Mouse (Mus musculus) embryonic facial prominence, embryonic 14.5 days (tissue): ENCODE data around the gene Gfpt1. TPM values are rescaled to one million over a fixed set of nuclear protein-coding genes. Genes with fewer than 3 reads are reported as not detected.

Experiments used
- ATAC-seq: fragments of 200-750 bp; cut with Nextera tagmentation; 2 replicates; pipeline ENCODE4 v1.8.0; 2017; ENCODE audit warnings: low read depth, moderate number of reproducible peaks, moderate TSS enrichment
- DNase-seq: peaks from one replicate; pipeline ENCODE4 v3.0.0-alpha.2; 2015; ENCODE audit warnings: low spot score
- H3K27ac ChIP-seq: fragments of 300-500 bp; sonication (generic); replicated peaks from 2 replicates; pipeline ENCODE4 v1.5.1; 2014; ENCODE audit warnings: low read depth, mild to moderate bottlenecking, low read length, moderate library complexity
- H3K27me3 ChIP-seq: fragments of 300-500 bp; sonication (generic); replicated peaks from 2 replicates; pipeline ENCODE4 v1.6.1; 2014; ENCODE audit warnings: low read length; ENCODE audit not compliant: control insufficient read depth, insufficient read depth
- H3K36me3 ChIP-seq: fragments of 300-500 bp; sonication (generic); 2 replicates; pipeline ENCODE4 v1.6.1; 2014; ENCODE audit warnings: low read length, mixed read lengths; ENCODE audit not compliant: control insufficient read depth, insufficient read depth
- H3K4me1 ChIP-seq: fragments of 300-500 bp; sonication (generic); 2 replicates; pipeline ENCODE4 v1.6.1; 2014; ENCODE audit warnings: antibody characterized with exemption, low read length; ENCODE audit not compliant: control insufficient read depth, insufficient read depth
- H3K4me2 ChIP-seq: fragments of 300-500 bp; sonication (generic); 2 replicates; pipeline ENCODE4 v1.6.1; 2014; ENCODE audit warnings: low read depth, mild to moderate bottlenecking, low read length, moderate library complexity, mixed read lengths
- H3K4me3 ChIP-seq: fragments of 300-500 bp; sonication (generic); 2 replicates; pipeline ENCODE4 v1.5.1; 2014; ENCODE audit warnings: low read depth, mild to moderate bottlenecking, low read length
- H3K9ac ChIP-seq: fragments of 300-500 bp; sonication (generic); 2 replicates; pipeline ENCODE4 v1.6.1; 2014; ENCODE audit warnings: low read depth, mild to moderate bottlenecking, low read length, moderate library complexity, mixed read lengths
- H3K9me3 ChIP-seq: fragments of 300-500 bp; sonication (generic); 2 replicates; pipeline ENCODE4 v1.6.1; 2016; ENCODE audit warnings: low read length; ENCODE audit not compliant: control insufficient read depth
- WGBS: fragments of 180-500 bp; shearing (Covaris S2); extraction: QIAGEN DNeasy Blood & Tissue Kit; methylation state at CpG from one replicate; pipeline ENCODE4 v1.1.7; 2014; 5-methylcytosine and 5-hydroxymethylcytosine counted together
- polyA plus RNA-seq: library from polyadenylated mRNA; unstranded; fragments of >200 nt; fragmentation: Nextera tagmentation; extraction: Ambion mirVana; gene quantifications from 2 replicates; pipeline ENCODE4 v1.2.1, GENCODE M21; 2014

The Gfpt1 gene
- polyA plus RNA-seq, 1 experiment from 2014 or later = 22.7 TPM

- WGBS = 35% methylated on average over 6 of the region's 6 CpGs
- no peak overlapping the region for H3K4me3 ChIP-seq
- H3K27ac ChIP-seq = peak overlapping the region; percentile 72
Measured at GRCm38 (mm10) chr6:87112125-87112524, 69.5 kb downstream of the Gfpt1 start.

GRCm38 (mm10) chr6:87115981-87116380 is 73.3 kb downstream of the Gfpt1 start:
- no peak overlapping the region for H3K4me2 ChIP-seq
- ATAC-seq = no peak
- no peak overlapping the region for H3K27ac ChIP-seq
- 0 out of 2 replicates have a peak, but pooled peaks cover 4% of the 10 kb centered on the region for H3K9me3 ChIP-seq
- H3K36me3 ChIP-seq = no peaks in the 10 kb centered on the region
- H3K9ac ChIP-seq = no peak overlapping the region
- WGBS = 76% methylated on average over 2 of the region's 2 CpGs
- DNase-seq = peak; percentile 20
- H3K4me1 ChIP-seq = no peaks in the 10 kb centered on the region
- H3K27me3 ChIP-seq = no peaks in the 10 kb centered on the region
- H3K4me3 ChIP-seq = no peak overlapping the region

More at GRCm38 (mm10) chr6:87112125-87112524, 69.5 kb downstream of the Gfpt1 start:
- H3K4me2 ChIP-seq = no peak overlapping the region
- no peaks in the 10 kb centered on the region for H3K36me3 ChIP-seq
- no peaks in the 10 kb centered on the region for H3K27me3 ChIP-seq
- DNase-seq = peak; percentile 86
- H3K9ac ChIP-seq = no peak overlapping the region; the same call in 1 of the 2 replicates
- no peaks in the 10 kb centered on the region for H3K4me1 ChIP-seq
- no peaks in the 10 kb centered on the region for H3K9me3 ChIP-seq
- peak; percentile 70; the same call in 1 of the 2 replicates for ATAC-seq

- no peak overlapping the region for H3K27ac ChIP-seq
- no peak overlapping the region for H3K4me3 ChIP-seq
- 70% methylated on average over 7 of the region's 7 CpGs for WGBS
- DNase-seq = no peak
- no peaks in the 10 kb centered on the region for H3K27me3 ChIP-seq
- H3K36me3 ChIP-seq = no peaks in the 10 kb centered on the region
- no peaks in the 10 kb centered on the region for H3K4me1 ChIP-seq
- no peak overlapping the region for H3K4me2 ChIP-seq
- H3K9me3 ChIP-seq = 0 out of 2 replicates have a peak, but pooled peaks cover 4% of the 10 kb centered on the region
- no peak for ATAC-seq
- H3K9ac ChIP-seq = no peak overlapping the region
Measured at GRCm38 (mm10) chr6:87116596-87116995, 74.0 kb downstream of the Gfpt1 start.

- Histone ChIP-seq H3K4me1 (no peaks in the 10 kb centered on the region), H3K27me3 (no peaks in the 10 kb centered on the region), H3K36me3 (no peaks in the 10 kb centered on the region), H3K27ac (no peak overlapping the region), H3K9me3 (0 out of 2 replicates have a peak, but pooled peaks cover 4% of the 10 kb centered on the region), H3K4me3 (no peak overlapping the region), H3K4me2 (no peak overlapping the region), H3K9ac (no peak overlapping the region)
- DNase-seq (no peak), ATAC-seq (no peak)
- 82% methylated on average over 20 of the region's 20 CpGs for WGBS
Measured at GRCm38 (mm10) chr6:87119066-87119837, 76.6 kb downstream of the Gfpt1 start.

- ATAC-seq = no peak
- H3K9me3 ChIP-seq = 0 out of 2 replicates have a peak, but pooled peaks cover 4% of the 10 kb centered on the region
- H3K27me3 ChIP-seq = no peaks in the 10 kb centered on the region
- H3K36me3 ChIP-seq = no peaks in the 10 kb centered on the region
- no peak overlapping the region for H3K27ac ChIP-seq
- WGBS = 58% methylated on average over 4 of the region's 4 CpGs
- H3K4me3 ChIP-seq = no peak overlapping the region
- H3K4me2 ChIP-seq = no peak overlapping the region
- no peak for DNase-seq
- no peak overlapping the region for H3K9ac ChIP-seq
- H3K4me1 ChIP-seq = no peaks in the 10 kb centered on the region
Measured at GRCm38 (mm10) chr6:87119975-87120374, 77.3 kb downstream of the Gfpt1 start.

GRCm38 (mm10) chr6:87120661-87121060 is 78.0 kb downstream of the Gfpt1 start:
- H3K4me1 ChIP-seq = no peaks in the 10 kb centered on the region
- 0 out of 2 replicates have a peak, but pooled peaks cover 4% of the 10 kb centered on the region for H3K9me3 ChIP-seq
- H3K4me2 ChIP-seq = no peak overlapping the region
- H3K36me3 ChIP-seq = no peaks in the 10 kb centered on the region
- no peak overlapping the region for H3K9ac ChIP-seq
- ATAC-seq = no peak
- no peaks in the 10 kb centered on the region for H3K27me3 ChIP-seq
- H3K27ac ChIP-seq = no peak overlapping the region
- DNase-seq = no peak
- no peak overlapping the region for H3K4me3 ChIP-seq
- WGBS = 87% methylated on average over 6 of the region's 6 CpGs

GRCm38 (mm10) chr6:87121961-87122360 is 79.3 kb downstream of the Gfpt1 start:
- WGBS = 74% methylated on average over 7 of the region's 7 CpGs
- ATAC-seq = no peak
- H3K27me3 ChIP-seq = no peaks in the 10 kb centered on the region

GRCm38 (mm10) chr6:87123406-87123805 is 80.8 kb downstream of the Gfpt1 start:
- H3K36me3 ChIP-seq = no peaks in the 10 kb centered on the region
- 87% methylated on average over 6 of the region's 6 CpGs for WGBS
- ATAC-seq = no peak
- no peak overlapping the region for H3K27ac ChIP-seq
- no peak overlapping the region for H3K4me2 ChIP-seq
- H3K9ac ChIP-seq = no peak overlapping the region
- 0 out of 2 replicates have a peak, but pooled peaks cover 4% of the 10 kb centered on the region for H3K9me3 ChIP-seq
- no peak for DNase-seq
- H3K4me3 ChIP-seq = no peak overlapping the region
- peaks cover 8% of the 10 kb centered on the region for H3K4me1 ChIP-seq
- H3K27me3 ChIP-seq = no peaks in the 10 kb centered on the region

More at GRCm38 (mm10) chr6:87121961-87122360, 79.3 kb downstream of the Gfpt1 start:
- H3K27ac ChIP-seq = no peak overlapping the region
- H3K9me3 ChIP-seq = 0 out of 2 replicates have a peak, but pooled peaks cover 4% of the 10 kb centered on the region
- no peaks in the 10 kb centered on the region for H3K36me3 ChIP-seq
- H3K4me3 ChIP-seq = no peak overlapping the region
- H3K4me2 ChIP-seq = no peak overlapping the region
- no peak for DNase-seq
- H3K9ac ChIP-seq = no peak overlapping the region
- peaks cover 2% of the 10 kb centered on the region; the same call in 1 of the 2 replicates for H3K4me1 ChIP-seq
